Mouse (Mus musculus) G1E (cell line): Measurements from ENCODE around the gene Hs6st2.

Experiments used
- CTCF ChIP-seq: IDR thresholded peaks from 2 replicates; pipeline ENCODE4 v1.5.1; 2012; ENCODE audit warnings: low read depth, low read length, inconsistent platforms, mixed read lengths
- GATA1 ChIP-seq: IDR thresholded peaks from 2 replicates; pipeline ENCODE4 v1.6.1; 2012; ENCODE audit warnings: borderline replicate concordance, low read length, inconsistent platforms, mixed read lengths
- POLR2AphosphoS5 ChIP-seq: IDR thresholded peaks from 2 replicates; pipeline ENCODE4 v1.6.1; 2012; ENCODE audit warnings: low read depth, low read length, inconsistent platforms; ENCODE audit not compliant: insufficient replicate concordance
- TAL1 ChIP-seq: conservative IDR thresholded peaks from 2 replicates; pipeline ENCODE4 v1.6.1; 2012; ENCODE audit warnings: low read depth, low read length, inconsistent platforms, mixed read lengths

- TF ChIP-seq CTCF, result no peak
- no peak for TF ChIP-seq GATA1
- no peak for TF ChIP-seq POLR2AphosphoS5
- no peak for TF ChIP-seq TAL1
These were observed 212.2 kb downstream of the Hs6st2 start for GRCm38 (mm10) chrX:51469411-51469810.
